Mouse (Mus musculus) activated CD4-positive, CD25-positive, alpha-beta regulatory T cell, adult 4 months (primary cell): ENCODE results near the gene Lrrc31. TPM values are rescaled to one million over a fixed set of nuclear protein-coding genes. Genes with fewer than 3 reads are reported as not detected.
A peak's percentile ranks its signal among the peaks of the same experiment; 100 is the strongest.

Source experiments
- ATAC-seq: one replicate; pipeline ENCODE4 v1.8.0; 2017
- polyA plus RNA-seq, 2 experiments: library from polyadenylated mRNA; unstranded; fragments of 100-300 nt; shearing (Covaris generic); gene quantifications; one replicate each; pipeline ENCODE4 v1.2.1; 2017

Gene Lrrc31
- polyA plus RNA-seq, 2 experiments from 2014 or later, result not detected

DNA sequence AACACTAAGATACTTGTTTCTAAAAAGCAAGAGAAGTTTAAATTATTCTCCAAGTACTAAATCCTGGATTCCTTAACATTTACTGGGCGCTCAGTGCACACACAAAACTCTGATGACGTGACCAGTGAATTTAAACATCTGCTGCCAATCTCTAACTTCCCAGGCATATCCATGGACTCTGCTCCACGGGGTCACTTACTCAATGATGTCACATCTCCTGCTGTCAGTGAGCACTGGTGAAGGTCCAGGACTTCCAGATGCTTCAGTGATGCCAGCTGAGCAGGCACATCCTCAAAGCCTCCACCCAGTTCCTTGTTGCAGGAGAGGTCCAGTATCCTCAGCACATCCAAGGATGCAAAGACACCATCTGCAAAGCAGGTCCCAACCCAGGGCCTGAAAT lies 12.4 kb downstream of the Lrrc31 start:
- ATAC-seq, result no peak

DNA sequence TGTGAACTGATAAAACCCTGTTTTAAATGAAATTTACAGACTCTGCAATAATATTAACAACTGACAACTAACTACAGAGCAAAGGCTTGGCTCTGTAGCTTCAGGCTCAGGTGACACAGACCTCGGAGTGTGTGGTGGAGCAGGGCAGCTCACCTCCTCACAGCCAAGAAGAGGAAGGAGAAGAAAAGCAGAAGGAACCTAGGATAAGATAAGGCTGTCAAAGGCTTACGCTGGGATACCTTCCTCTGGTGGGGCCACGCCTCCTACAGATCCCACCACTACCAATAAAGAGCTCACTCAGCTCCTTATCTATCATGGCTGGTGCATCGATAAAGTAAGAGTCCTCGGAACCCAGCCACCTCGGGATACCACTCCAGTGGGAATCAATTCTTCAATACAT lies 16.5 kb downstream of the Lrrc31 start:
- ATAC-seq, result no peak

DNA sequence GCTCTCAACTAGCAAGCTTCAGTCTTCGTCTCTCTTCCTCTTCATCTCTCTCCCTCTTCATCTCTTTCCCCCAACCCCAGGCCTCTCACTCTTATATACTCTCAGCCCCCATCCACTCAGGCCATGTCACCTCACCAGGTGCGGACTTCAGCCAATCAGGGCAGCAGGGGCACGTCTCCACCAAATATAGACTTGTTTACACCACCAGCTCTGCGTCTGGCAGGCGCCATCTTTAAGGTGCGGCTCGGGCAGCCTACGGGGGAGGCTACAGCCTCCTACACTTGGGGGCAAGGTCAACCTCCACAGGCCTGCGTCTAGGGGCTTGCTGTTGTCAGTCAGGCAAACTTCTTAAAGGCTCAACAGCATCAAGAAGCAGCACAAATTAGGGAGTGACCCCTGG lies 41.2 kb downstream of the Lrrc31 start:
- ATAC-seq, result no peak

DNA sequence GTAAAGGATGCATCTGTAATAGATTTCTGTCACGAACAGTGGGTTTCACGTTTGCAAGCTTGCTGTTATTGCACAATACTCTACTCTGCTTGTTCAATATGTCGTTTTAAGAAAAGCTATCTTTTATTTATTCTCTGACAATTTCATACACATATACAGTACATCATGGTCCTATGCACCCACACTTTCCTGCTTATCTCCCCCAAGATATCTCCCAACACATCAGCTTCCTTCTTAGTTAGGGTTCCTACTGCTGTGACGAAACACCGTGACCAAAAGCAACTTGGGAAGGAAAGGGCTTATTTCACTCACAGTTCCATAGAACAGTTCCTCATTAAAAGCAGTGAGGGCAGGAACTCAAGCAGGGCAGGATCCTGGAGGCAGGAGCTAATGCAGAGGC lies 43.7 kb downstream of the Lrrc31 start:
- no peak for ATAC-seq

DNA sequence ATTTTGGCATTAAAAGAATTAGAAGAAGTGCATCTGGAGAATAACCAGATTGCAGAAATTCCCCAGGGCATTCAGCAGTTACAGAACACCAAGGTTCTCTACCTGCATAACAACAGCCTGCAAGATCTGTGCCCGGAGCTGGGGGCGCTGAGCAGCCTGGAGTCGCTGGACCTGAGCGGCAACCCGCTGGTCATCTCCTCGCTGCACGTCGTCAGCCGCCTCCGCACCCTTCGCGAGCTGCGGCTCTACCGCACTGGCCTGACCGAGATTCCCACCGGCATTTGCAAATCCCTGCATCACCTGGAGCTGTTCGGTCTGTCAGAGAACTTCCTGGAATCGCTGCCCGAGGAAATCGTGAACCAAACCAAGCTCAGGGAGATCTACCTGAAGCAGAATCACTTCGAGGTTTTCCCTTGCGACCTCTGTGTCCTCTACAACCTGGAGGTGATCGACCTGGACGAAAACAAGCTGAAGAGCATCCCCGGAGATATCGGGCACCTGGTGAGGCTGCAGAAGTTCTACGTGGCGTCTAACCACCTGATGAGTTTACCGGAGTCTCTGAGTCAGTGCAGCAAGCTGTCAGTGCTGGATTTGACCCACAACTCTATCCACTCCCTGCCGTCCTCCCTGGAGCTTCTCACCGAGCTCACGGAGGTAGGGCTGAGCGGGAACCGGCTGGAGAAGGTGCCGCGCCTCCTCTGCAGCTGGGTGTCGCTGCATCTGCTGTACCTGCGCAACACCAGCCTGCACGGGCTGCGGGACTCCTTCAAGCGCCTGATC lies 49.4 kb downstream of the Lrrc31 start:
- ATAC-seq, result peak; percentile 19

DNA sequence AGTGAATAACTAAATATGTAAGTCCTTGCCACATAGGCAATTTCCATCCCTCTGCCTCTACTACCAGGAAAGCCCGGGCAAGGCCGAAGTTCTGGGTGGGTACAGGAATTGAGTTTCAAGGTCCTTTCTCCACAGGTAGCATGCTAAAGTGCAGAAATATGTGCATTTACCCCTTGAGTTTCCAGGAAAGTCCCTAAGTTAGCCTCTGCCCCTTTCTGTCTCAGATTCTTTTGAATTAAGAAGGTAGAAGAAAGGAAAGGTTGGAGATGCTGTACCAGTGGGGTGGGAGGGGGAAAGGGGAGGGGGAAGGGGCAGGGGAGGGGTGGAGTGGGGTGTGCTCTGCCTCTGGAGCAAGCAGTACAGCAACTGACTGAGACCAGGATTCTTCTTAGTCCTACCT lies 51.2 kb downstream of the Lrrc31 start:
- no peak for ATAC-seq

DNA sequence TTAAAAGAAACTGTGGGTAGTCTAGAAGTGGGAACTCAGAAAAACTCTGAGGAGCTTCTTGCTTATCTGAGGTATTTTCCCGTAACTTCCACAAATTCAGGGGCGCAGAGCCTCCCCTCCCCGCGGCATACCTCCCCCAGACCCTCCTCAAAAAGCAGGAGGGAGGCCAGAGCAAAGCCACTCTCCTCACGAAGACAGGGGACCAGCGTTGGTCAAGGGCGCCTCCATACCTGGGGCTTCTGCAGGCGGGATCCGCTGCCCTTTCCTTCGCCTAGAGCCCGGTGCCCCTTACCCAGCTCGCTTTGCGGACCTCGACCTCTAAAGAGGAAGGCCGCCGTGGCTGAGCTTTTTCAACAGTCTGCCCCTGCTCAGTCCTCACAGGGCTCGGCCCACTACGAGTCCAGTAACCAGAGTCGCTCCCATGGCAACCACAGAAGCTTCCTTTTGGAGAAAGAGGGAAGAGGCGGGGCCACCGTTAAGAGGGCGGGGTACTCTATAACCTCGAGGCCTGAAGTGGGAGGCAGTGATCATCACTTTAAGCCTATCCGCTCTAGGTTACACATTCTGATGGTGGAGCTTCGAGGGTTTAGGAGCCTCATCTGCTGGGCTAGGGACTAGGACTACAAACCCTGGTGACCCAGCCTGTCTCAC lies 52.1 kb downstream of the Lrrc31 start, which contains the start of gene Lrrc34:
Lrrc34 (minus strand) TSS at position 430 of the 651 bp plus-strand sequence.
- ATAC-seq, result no peak

DNA sequence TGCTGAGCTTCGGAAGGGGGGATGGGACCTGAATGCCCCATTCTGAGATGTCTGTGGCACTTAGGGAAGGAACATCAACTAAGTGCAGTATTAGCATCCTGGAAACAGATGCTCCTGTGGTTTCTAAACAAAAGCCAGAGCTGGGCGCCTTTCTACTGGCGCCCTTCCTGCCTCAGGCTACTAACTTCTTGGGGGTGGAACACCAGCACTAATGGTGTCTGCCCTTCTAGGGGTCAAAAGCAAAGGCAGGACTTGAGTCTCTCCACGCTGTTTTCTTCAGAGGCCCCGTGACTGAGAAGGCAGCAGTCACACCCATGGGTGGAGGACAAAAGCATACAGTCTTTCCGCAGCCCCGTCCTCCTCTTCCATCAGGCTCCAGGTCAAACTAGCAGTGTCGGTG lies 52.9 kb downstream of the Lrrc31 start:
- no peak for ATAC-seq

DNA sequence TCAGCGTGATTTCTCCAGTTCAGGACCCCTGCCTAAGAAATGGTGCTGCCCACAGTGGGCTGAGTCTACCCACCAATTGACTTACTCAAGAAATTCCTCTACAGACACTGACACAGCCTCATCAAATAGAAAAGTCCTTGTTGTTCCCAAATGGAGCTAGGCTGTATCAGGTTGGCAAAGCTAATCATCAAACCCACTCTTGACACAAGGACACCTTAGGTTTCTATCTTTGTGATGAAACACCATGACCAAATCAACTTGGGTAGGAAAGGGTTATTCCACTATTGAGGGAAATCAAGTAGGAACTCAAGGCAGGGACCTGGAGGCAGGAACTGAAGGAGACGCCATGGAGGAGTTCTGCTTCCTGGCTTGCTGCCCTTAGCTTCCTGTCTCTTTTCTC lies 55.4 kb downstream of the Lrrc31 start, which contains the start of gene Lrriq4:
Lrriq4 (plus strand) TSS at position 301 of the 400 bp plus-strand sequence.
- no peak for ATAC-seq

DNA sequence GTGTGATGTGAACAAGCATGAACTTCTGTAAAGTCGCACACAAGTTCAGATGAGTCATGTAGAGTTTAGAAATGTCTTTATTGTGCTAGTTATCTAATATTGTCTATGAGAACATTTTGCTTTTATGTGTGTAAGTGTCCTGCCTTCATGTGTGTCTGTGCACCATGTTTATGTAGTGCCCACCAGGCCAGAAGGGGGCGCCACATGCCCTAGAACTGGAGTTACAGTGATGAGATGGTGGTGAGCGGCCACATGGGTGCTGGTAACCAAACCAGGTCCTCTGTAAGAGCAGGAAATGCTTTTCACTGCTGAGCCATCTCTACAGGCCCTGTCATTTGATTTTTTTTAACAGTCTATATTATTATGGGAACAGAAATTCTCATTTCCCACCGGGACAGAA lies 64.0 kb downstream of the Lrrc31 start:
- no peak for ATAC-seq

DNA sequence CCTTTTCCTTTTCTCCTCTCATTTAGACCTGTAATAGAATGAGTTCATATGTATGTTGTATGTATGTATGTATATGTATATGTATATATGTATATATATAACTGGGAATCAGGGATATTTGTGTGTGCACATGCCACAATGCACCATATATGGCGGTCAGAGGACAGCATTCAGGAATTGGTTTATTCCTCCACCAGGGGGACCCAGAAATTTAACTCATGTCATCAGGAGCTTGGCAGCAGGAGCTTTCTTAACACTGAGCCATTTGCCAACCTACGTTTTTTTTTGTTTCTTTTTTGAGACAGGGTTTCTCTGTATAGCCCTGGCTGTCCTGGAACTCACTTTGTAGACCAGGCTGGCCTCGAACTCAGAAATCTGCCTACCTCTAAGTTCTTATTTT lies 66.0 kb downstream of the Lrrc31 start:
- ATAC-seq, result no peak

Other genes with a start within 250 kb of the Lrrc31 start
- gene Mecom, start 151.8 kb downstream of the Lrrc31 start, polyA plus RNA-seq, result not detected
- under 1 TPM in 1 of 2 experiments, not detected in 1; 0.24 TPM for gene Actrt3, start 99.9 kb downstream of the Lrrc31 start, polyA plus RNA-seq
- 10 to 100 TPM; 26.4 to 28.0 TPM for gene Mynn, start 97.8 kb downstream of the Lrrc31 start, polyA plus RNA-seq
- not detected for gene Lrriq4, start 55.3 kb downstream of the Lrrc31 start, polyA plus RNA-seq
- gene Lrrc34, start 52.0 kb downstream of the Lrrc31 start, polyA plus RNA-seq, result under 1 TPM in 1 of 2 experiments, not detected in 1; 0.24 TPM
- gene Samd7, start 46.5 kb upstream of the Lrrc31 start, polyA plus RNA-seq, result under 1 TPM in 1 of 2 experiments, not detected in 1; 0.44 TPM
- 10 to 100 TPM; 48.3 to 83.7 TPM for gene Sec62, start 93.0 kb upstream of the Lrrc31 start, polyA plus RNA-seq
- gene Gpr160, start 156.1 kb upstream of the Lrrc31 start, polyA plus RNA-seq, result 1 to 10 TPM; 2.6 to 3.5 TPM